Mouse (Mus musculus): ENCODE measurements around the gene Duxf3. TPM values are rescaled to one million over a fixed set of nuclear protein-coding genes. Genes with fewer than 3 reads are reported as not detected.

Gene Duxf3
- polyA plus RNA-seq, 1 experiment from 2014 or later = not detected

- Histone ChIP-seq H3K27ac (replicated peaks) (no peak overlapping the region), H3K4me2 (no peak overlapping the region), H3K9me3 (no peaks in the 10 kb centered on the region), H3K4me3 (no peak overlapping the region), H3K27me3 (no peaks in the 10 kb centered on the region), H3K36me3 (no peaks in the 10 kb centered on the region), H3K4me1 (replicated peaks) (no peaks in the 10 kb centered on the region), H3K9ac (no peak overlapping the region)
- no peak for ATAC-seq (ENCODE audit: low FRiP score, low read depth)
- WGBS = 90% methylated on average over 1 of the region's 1 CpGs
Measured at GRCm38 (mm10) chr10:58215353-58215752, 17.1 kb downstream of the Duxf3 start.

DNA sequence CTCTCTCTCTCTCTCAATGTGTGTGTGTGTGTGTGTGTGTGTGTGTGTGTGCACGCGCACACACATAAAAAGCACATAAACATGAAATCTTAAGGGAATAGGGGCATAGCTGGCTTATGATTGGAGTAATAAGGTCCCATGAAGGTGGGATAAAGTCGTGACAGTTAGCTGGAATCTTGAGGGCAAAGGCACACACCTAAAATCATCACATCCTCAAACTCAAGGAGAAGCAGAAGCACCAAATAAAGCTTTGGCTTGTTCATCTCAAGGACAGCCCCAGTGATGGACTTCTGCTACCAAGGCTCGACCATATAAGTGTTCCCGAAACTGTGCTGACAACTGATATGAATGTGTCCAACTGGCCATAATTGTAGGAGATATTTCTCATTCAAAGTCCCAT, 17.5 kb downstream of the Duxf3 start:
- Histone ChIP-seq H3K36me3 (no peaks in the 10 kb centered on the region), H3K4me3 (no peak overlapping the region), H3K27ac (replicated peaks) (no peak overlapping the region), H3K4me1 (replicated peaks) (no peaks in the 10 kb centered on the region), H3K9ac (no peak overlapping the region), H3K27me3 (no peaks in the 10 kb centered on the region), H3K4me2 (no peak overlapping the region), H3K9me3 (no peaks in the 10 kb centered on the region)
- 85% methylated on average over 5 of the region's 5 CpGs for WGBS
- ATAC-seq (ENCODE audit: low FRiP score, low read depth) = no peak

GRCm38 (mm10) chr10:58214497-58214896, 18.0 kb downstream of the Duxf3 start:
- H3K36me3 ChIP-seq = no peaks in the 10 kb centered on the region
- no peaks in the 10 kb centered on the region for H3K9me3 ChIP-seq
- H3K4me1 ChIP-seq (replicated peaks) = no peaks in the 10 kb centered on the region
- no peak overlapping the region for H3K4me3 ChIP-seq
- no peak overlapping the region for H3K9ac ChIP-seq
- ATAC-seq (ENCODE audit: low FRiP score, low read depth) = no peak
- H3K27me3 ChIP-seq = no peaks in the 10 kb centered on the region
- no peak overlapping the region for H3K27ac ChIP-seq (replicated peaks)
- no peak overlapping the region for H3K4me2 ChIP-seq

DNA sequence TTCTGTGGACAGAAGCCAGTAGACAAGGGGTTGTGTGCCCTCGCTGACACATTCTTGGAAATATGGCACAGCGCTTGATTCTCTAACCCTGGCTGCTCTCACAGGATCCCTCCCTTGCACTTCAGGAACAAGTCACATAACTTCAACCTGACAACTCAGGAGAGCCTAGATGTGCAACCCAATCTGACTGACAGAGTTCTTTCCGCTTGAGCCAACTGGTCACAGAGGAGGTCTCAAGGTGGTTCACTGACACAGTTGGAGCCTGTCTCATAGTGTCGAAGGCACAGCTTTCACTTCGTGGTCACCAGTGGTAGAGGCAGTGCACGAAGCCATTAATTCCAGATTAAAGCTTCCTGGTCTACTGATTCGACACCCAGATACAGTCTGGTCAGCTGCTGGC, 20.2 kb downstream of the Duxf3 start:
- H3K27me3 ChIP-seq = no peaks in the 10 kb centered on the region
- H3K4me2 ChIP-seq = no peak overlapping the region
- no peak overlapping the region for H3K4me3 ChIP-seq
- WGBS = 80% methylated on average over 7 of the region's 7 CpGs
- no peaks in the 10 kb centered on the region for H3K36me3 ChIP-seq
- no peak overlapping the region for H3K9ac ChIP-seq
- ATAC-seq (ENCODE audit: low FRiP score, low read depth) = no peak
- no peaks in the 10 kb centered on the region for H3K9me3 ChIP-seq
- no peak overlapping the region for H3K27ac ChIP-seq (replicated peaks)
- no peaks in the 10 kb centered on the region for H3K4me1 ChIP-seq (replicated peaks)

DNA sequence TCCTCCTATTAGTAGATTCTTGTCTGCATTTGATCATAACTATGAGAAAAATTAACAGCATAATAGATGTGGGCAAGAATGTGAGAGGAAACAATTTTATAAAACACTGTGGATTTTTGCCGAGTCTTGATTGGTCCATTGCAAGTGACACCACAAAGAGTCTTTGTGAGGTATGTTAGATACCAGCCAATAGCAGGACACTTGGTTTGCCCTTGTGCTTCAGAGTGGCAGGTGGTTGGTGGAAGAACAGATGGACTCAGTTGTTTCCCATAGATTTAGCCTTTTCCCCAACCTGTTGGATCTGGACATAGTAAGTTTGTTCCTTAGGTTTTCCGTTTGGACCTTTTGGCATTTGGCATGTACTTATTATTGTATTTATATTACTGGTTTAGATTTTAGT, 21.3 kb downstream of the Duxf3 start:
- Histone ChIP-seq H3K27ac (replicated peaks) (no peak overlapping the region), H3K36me3 (no peaks in the 10 kb centered on the region), H3K27me3 (no peaks in the 10 kb centered on the region), H3K4me3 (no peak overlapping the region), H3K9me3 (no peaks in the 10 kb centered on the region), H3K9ac (no peak overlapping the region), H3K4me2 (no peak overlapping the region), H3K4me1 (replicated peaks) (no peaks in the 10 kb centered on the region)
- 92% methylated on average over 2 of the region's 2 CpGs for WGBS
- no peak for ATAC-seq (ENCODE audit: low FRiP score, low read depth)

DNA sequence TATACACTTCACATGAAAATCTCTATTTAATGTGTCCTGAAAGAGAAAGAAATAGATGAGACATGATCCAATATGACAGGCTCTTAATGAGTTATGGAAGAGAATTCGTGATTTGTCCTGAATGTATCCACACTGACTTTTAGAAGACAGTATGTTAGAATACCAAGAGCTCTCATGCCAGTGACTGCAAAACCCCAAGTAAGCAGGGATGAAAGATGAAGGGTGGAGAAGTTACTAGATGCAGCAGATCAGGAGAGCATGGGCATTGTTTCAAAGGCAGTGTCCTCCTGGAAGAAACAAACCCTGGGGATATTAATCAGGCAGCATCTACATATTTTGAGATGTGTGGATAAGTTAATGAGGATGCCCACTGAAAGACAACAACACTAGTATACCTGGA, 22.0 kb downstream of the Duxf3 start:
- Histone ChIP-seq H3K4me1 (replicated peaks) (no peaks in the 10 kb centered on the region), H3K9me3 (no peaks in the 10 kb centered on the region), H3K27ac (replicated peaks) (no peak overlapping the region), H3K4me2 (no peak overlapping the region), H3K4me3 (no peak overlapping the region), H3K36me3 (no peaks in the 10 kb centered on the region), H3K9ac (no peak overlapping the region), H3K27me3 (no peaks in the 10 kb centered on the region)
- no peak for ATAC-seq (ENCODE audit: low FRiP score, low read depth)
- WGBS = 69% methylated on average over 1 of the region's 1 CpGs

DNA sequence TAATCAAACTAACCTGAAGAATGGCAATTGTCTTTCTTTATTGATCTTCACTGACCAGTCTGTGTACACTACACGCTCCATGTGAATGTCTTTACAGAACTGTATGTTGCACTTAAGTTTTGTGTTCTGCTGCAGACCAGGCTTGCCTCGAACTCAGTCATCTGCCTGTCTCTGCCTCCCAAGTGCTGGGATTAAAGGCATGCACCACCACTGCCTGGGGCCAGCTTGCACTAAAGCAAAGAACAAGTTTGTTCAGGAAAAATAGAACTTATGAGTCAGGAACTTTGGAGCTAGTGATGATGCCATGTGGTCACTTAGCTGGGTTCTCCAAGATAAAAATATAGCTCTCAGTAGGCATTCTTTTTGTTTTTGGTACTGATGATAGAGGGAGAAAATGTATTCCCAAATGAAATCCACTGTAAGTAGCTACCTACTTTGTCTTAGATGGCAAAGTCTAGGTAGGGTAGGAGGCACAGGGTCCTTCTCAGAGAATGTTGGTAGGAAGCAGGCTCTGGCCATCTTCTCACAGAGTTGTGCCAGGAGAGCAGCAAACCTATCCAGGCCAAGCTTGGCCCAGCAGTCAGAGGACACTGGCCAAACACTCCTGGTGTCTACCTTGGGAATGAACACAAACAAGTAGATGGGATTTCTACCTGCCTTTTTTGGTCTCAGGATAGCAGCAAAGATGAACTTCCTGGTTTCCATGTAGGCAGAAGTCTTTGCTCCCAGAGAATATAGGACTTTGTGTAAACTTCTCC, 22.6 kb downstream of the Duxf3 start:
- no peaks in the 10 kb centered on the region for H3K9me3 ChIP-seq
- no peaks in the 10 kb centered on the region for H3K4me1 ChIP-seq (replicated peaks)
- H3K4me3 ChIP-seq = no peak overlapping the region
- H3K27ac ChIP-seq (replicated peaks) = no peak overlapping the region
- H3K4me2 ChIP-seq = no peak overlapping the region
- no peak for ATAC-seq (ENCODE audit: low FRiP score, low read depth)
- 79% methylated on average over 2 of the region's 2 CpGs for WGBS
- H3K9ac ChIP-seq = no peak overlapping the region
- H3K27me3 ChIP-seq = no peaks in the 10 kb centered on the region
- no peaks in the 10 kb centered on the region for H3K36me3 ChIP-seq

GRCm38 (mm10) chr10:58206639-58207404, 25.7 kb downstream of the Duxf3 start:
- Histone ChIP-seq H3K9ac (no peak overlapping the region), H3K27me3 (no peaks in the 10 kb centered on the region), H3K4me1 (replicated peaks) (no peaks in the 10 kb centered on the region), H3K27ac (replicated peaks) (no peak overlapping the region), H3K36me3 (no peaks in the 10 kb centered on the region), H3K4me3 (no peak overlapping the region), H3K9me3 (no peaks in the 10 kb centered on the region), H3K4me2 (no peak overlapping the region)
- 87% methylated on average over 4 of the region's 4 CpGs for WGBS
- ATAC-seq (ENCODE audit: low FRiP score, low read depth) = no peak

- Histone ChIP-seq H3K27me3 (no peaks in the 10 kb centered on the region), H3K4me1 (replicated peaks) (no peaks in the 10 kb centered on the region), H3K9me3 (no peaks in the 10 kb centered on the region), H3K36me3 (no peaks in the 10 kb centered on the region), H3K27ac (replicated peaks) (no peak overlapping the region), H3K9ac (no peak overlapping the region), H3K4me3 (no peak overlapping the region), H3K4me2 (no peak overlapping the region)
- ATAC-seq (ENCODE audit: low FRiP score, low read depth) = no peak
- WGBS = 49% methylated on average over 1 of the region's 1 CpGs
Measured at GRCm38 (mm10) chr10:58205986-58206385, 26.5 kb downstream of the Duxf3 start.

Other genes starting within 250 kb of the Duxf3 start
- gene AW822073, start 7.7 kb downstream of the Duxf3 start, polyA plus RNA-seq (2015; fragmentation: Nextera tagmentation; extraction: Ambion mirVana) = not detected in 2 replicates
- gene Gm4981, start 4.0 kb upstream of the Duxf3 start, polyA plus RNA-seq (2015; fragmentation: Nextera tagmentation; extraction: Ambion mirVana) = not detected in 2 replicates
- gene Gcc2, start 22.8 kb upstream of the Duxf3 start, polyA plus RNA-seq (2015; fragmentation: Nextera tagmentation; extraction: Ambion mirVana) = 67.0 and 94.6 TPM in 2 replicates
- 55.9 and 59.2 TPM in 2 replicates for gene Lims1, start 90.8 kb upstream of the Duxf3 start, polyA plus RNA-seq (2015; fragmentation: Nextera tagmentation; extraction: Ambion mirVana)
- 13.5 and 14.6 TPM in 2 replicates for gene Ranbp2, start 214.2 kb upstream of the Duxf3 start, polyA plus RNA-seq (2015; fragmentation: Nextera tagmentation; extraction: Ambion mirVana)